Mouse (Mus musculus) bone marrow, adult 2 months (tissue): Measurements from ENCODE around the gene Prkaca.

Source experiments
- CTCF ChIP-seq: fragments of 200-500 bp; IDR thresholded peaks from 2 replicates; pipeline ENCODE4 v1.5.1; 2011; ENCODE audit warnings: low read length, control low read depth; ENCODE audit not compliant: control insufficient read depth, insufficient read depth
- POLR2A ChIP-seq: fragments of 200-500 bp; IDR thresholded peaks from 2 replicates; pipeline ENCODE4 v1.6.1; 2011; ENCODE audit warnings: low read depth, mild to moderate bottlenecking, control low read depth, low read length, borderline replicate concordance; ENCODE audit not compliant: control insufficient read depth

GRCm38 (mm10) chr8:84019738-84020137, 46.9 kb downstream of the Prkaca start:
- TF ChIP-seq CTCF (no peak), POLR2A (no peak)
